Mouse (Mus musculus) urinary bladder, postnatal 4 days (tissue): ENCODE measurements at regions not wholly inside any gene's neighbourhood (a gene's known extent, or its start where the extent isn't known, plus 50 kb on each side); places are given as distances from the start of the nearest gene placed in this dataset.

Experiments
- DNase-seq, 2 experiments: peaks; one replicate each; pipeline ENCODE4 v3.0.0; 2021 to 2022; ENCODE audit warnings: low spot score in 2 of 2

GRCm38 (mm10) chr9:41834487-41835404, 289.4 kb downstream of the Sorl1 start:
- no peak for DNase-seq

GRCm38 (mm10) chr9:41833408-41833807, 290.7 kb downstream of the Sorl1 start:
- no peak for DNase-seq

GRCm38 (mm10) chr9:41827356-41827755, 296.7 kb downstream of the Sorl1 start:
- no peak for DNase-seq

GRCm38 (mm10) chr9:41821401-41821800, 302.7 kb downstream of the Sorl1 start:
- no peak for DNase-seq

GRCm38 (mm10) chr9:41817740-41818461, 306.2 kb downstream of the Sorl1 start:
- DNase-seq, result no peak

GRCm38 (mm10) chr9:41815921-41816320, 308.2 kb downstream of the Sorl1 start:
- no peak for DNase-seq

GRCm38 (mm10) chr9:41809291-41809690, 314.8 kb downstream of the Sorl1 start:
- no peak for DNase-seq

- no peak for DNase-seq
These were observed 315.3 kb downstream of the Sorl1 start for GRCm38 (mm10) chr9:41808791-41809190.

- DNase-seq, result no peak
These were observed 317.8 kb downstream of the Sorl1 start for GRCm38 (mm10) chr9:41806289-41806621.

GRCm38 (mm10) chr9:41805491-41806288, 318.4 kb downstream of the Sorl1 start:
- no peak for DNase-seq

GRCm38 (mm10) chr9:41804711-41805331, 319.3 kb downstream of the Sorl1 start:
- no peak for DNase-seq

- DNase-seq, result no peak
These were observed 320.2 kb downstream of the Sorl1 start for GRCm38 (mm10) chr9:41803680-41804460.

GRCm38 (mm10) chr9:41801376-41801775, 322.7 kb downstream of the Sorl1 start:
- DNase-seq, result no peak

GRCm38 (mm10) chr9:41792830-41793213, 331.3 kb downstream of the Sorl1 start:
- no peak for DNase-seq

- DNase-seq, result no peak
These were observed 331.8 kb downstream of the Sorl1 start for GRCm38 (mm10) chr9:41792173-41792829.

- DNase-seq, result no peak
These were observed 332.5 kb downstream of the Sorl1 start for GRCm38 (mm10) chr9:41791501-41792172.

- no peak for DNase-seq
These were observed 339.0 kb downstream of the Sorl1 start for GRCm38 (mm10) chr9:41785131-41785530.

GRCm38 (mm10) chr9:41772281-41772902, 351.7 kb downstream of the Sorl1 start:
- no peak for DNase-seq

- no peak for DNase-seq
These were observed 352.8 kb downstream of the Sorl1 start for GRCm38 (mm10) chr9:41771276-41771675.
